Mouse (Mus musculus): ENCODE measurements around the gene Bcdin3d.

The Bcdin3d gene

GRCm38 (mm10) chr15:99440112-99440815 is 34.3 kb downstream of the Bcdin3d start:
- DNase-seq: no peak

DNA sequence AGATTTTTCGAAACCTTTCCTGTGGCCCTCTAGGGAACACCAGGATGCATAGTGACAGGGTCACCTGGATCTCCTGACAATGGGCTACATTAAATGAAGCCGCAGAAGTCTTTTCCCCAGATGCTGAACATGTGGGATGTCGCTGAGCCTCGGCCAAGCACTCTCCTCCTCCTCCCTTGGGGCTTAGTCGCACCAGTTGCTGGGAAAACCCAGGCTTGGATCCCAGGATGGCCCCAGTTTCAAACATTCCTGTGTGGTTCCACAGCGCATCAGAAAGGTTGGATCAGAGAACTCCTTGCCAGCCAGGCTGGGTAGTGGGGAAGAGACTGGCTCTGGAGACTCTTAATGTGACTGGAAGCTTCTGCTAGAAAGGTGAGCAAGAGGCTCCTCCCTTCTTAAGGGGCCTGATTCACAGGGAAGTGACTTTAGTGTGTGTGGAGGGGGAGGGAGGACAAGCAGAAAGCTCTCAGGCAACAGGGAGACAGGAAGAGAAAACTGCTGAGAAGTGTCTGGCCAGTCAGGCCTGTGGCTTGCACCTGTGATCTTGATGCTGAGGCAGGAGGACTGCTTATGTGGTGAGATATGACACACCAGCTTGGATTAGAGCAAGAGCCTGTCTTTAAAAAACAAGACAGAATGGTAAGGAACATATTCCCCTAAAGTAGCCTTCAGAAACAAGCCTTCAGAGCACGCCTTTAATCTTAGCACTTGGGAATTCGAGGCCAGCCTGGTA is 35.4 kb downstream of the Bcdin3d start:
- no peak for DNase-seq

- no peak for DNase-seq
These were observed 40.6 kb downstream of the Bcdin3d start for GRCm38 (mm10) chr15:99433913-99434312.

GRCm38 (mm10) chr15:99433081-99433718 is 41.3 kb downstream of the Bcdin3d start:
- no peak for DNase-seq

DNA sequence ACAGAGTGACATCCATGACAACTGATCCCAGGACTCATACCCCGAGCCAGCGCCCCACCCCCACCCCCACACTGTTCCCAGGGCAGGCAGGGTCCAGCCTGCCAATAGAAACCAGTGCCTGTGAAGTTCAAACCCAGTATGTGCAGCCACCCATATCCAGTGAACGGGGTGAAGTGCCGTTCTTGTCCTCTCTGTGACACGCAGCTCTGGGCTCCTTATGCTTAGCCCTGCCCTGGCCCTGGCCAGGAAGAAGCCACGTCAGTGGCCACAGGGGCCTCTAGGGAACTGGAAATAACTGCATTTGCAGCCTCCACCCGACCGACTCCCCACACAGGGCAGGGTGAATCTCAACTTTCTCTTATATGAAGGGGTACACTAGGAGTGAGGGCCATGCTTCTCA is 42.6 kb downstream of the Bcdin3d start:
- no peak for DNase-seq

GRCm38 (mm10) chr15:99431504-99431903 is 43.0 kb downstream of the Bcdin3d start:
- DNase-seq: no peak

DNA sequence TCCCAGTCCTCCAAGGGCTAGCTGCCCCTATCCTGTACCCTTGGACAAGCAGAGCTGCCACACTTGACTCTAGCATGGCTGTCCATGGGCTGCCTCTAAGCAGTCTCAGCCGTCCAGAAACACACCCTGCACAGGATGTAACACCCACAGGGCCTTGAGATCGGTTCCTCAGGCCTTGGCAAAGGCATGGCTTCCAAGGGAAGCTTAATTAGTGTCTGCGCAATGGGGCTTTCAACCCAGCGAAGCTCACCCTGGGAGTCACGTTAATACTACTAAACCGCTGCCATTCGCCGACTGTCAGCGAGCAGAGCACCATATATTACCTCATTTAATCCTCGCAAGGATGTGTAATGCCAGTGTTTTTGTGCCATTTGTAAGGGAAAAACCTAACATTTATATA is 43.5 kb downstream of the Bcdin3d start:
- DNase-seq: no peak

DNA sequence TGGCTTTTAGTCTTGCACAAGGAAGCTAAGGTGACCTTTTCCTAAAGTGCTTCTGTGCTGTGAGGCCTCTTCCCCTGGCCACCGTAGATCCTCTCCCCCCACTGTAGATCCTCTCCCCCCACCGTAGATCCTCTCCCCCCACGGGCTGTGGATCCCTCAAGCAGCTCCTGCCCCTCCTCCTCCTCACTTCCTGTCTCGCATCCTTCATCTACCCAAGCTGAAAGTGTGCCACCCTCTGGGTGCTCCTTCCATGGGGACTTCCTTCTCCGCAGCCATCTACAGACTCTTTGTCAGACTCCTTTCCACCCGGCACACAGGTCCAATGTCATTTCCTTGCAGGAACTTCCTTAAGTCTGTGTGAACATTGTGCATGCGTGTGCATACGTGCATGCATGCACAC is 44.1 kb downstream of the Bcdin3d start:
- DNase-seq: no peak

DNA sequence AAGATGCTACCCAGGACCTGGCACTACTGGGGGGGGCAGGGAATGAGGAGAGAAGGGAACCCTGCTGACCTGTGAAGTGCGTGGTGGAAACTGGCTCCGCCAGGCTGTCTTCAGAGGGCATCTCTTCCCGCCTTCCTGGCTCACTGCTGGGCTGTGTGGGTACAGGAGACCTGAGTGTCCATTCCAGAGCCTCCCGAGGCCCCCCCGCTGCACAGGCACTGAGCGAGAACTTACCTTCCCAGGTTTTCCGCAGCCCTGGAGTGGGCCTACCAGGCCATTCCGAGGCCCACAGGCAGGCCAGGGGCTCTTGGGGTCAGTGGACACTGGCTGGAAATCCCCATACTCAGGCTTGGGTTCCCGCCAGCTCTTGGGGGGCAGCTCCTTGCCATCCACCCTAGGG is 50.6 kb downstream of the Bcdin3d start:
- no peak for DNase-seq

GRCm38 (mm10) chr15:99423131-99423530 is 51.4 kb downstream of the Bcdin3d start:
- DNase-seq: no peak

DNA sequence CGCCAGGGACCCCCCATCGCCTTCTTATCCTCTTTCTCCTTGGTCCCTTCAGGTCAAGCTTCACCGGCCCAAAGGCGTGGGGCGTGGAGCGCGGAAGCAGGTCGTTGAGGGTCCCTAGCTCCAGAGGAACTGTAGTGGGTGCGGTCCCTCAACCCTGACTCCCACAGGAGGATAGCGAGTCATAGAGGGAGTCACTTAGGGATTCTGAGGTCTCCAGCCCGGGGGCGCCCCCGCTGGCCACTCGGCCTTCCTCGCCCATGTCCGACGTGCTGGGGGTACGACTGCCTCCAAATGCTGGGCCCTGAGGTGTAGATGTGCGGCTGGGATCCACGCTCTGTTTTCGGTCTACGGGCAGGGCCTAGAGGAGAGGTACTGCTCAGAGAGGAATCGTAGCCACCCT is 52.0 kb downstream of the Bcdin3d start:
- DNase-seq: no peak

GRCm38 (mm10) chr15:99421676-99422075 is 52.9 kb downstream of the Bcdin3d start:
- no peak for DNase-seq

DNA sequence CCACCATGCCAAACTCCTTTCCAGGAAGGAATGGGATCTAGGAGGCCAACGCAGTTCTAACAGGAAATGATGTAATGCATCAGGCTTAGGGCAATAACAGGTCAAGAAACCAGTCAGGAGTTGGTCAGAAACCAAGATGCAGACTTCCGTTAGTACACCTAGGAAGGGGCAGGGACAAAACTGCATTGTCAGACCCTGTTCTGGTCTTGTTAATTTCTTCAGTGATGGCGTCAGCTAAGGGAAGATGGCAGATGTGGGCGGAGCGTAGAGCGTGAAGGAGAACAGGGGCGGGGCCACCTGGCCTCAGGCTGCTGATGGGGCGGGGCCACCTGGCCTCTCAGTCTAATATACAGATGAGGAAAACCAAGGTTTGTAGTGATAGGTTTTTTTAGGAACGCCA is 53.4 kb downstream of the Bcdin3d start:
- no peak for DNase-seq

DNA sequence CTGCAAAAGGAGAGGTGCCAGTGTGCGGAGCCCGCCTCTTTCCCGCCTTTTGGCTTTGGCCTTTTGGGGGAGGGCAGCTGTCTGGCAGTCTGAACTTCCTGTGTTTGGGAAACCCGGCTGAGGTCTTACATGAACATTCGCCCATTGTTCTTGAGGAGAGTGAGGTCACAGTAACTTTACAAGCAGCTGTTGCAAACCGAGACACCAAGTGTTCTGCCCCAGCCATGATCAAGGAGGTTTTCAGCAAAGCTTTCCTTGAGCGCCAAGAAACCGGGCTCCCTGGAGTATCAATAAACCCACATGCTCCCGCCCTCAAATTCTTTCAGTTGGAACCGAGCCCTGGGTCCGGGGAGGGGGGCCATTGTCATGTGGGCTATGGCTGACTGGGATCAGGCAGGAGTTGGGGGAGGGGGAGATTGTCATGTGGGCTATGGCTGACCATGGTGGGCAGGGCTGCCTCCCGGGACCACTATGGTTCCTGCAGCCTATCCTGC is 54.0 kb downstream of the Bcdin3d start:
- DNase-seq: no peak

DNA sequence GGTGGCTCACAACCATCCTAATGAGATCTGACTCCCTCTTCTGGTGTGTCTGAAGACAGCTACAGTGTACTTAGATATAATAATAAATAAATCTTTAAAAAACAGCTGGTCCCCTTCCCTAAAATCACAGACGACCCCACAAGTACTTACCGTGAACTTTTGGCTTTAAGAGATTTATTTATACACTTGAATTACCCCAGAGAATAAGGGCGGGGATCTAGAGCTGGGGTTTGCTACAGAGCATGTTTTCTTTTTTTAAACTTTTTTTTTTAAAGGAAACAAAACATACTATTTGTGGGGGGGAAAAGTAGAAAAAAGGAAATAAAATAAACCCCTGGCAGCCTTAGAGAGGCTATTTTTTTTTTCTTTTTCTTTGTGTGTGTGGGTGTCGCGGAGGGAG is 54.4 kb downstream of the Bcdin3d start:
- no peak for DNase-seq
